Mouse (Mus musculus) liver, embryonic 16.5 days (tissue): ENCODE results near the gene Sh3yl1. TPM values are rescaled to one million over a fixed set of nuclear protein-coding genes. Genes with fewer than 3 reads are reported as not detected.

Experiments
- ATAC-seq: fragments of 200-750 bp; cut with Nextera tagmentation; 2 replicates; pipeline ENCODE4 v1.8.0; 2017; ENCODE audit warnings: low read depth, mild to moderate bottlenecking, moderate number of reproducible peaks, moderate library complexity
- H3K27ac ChIP-seq: fragments of 300-500 bp; sonication (generic); 2 replicates; pipeline ENCODE4 v1.5.1; 2014; ENCODE audit warnings: mild to moderate bottlenecking, low read length
- H3K27me3 ChIP-seq: fragments of 300-500 bp; sonication (generic); 2 replicates; pipeline ENCODE4 v1.6.1; 2014; ENCODE audit warnings: low read depth, low read length, mixed read lengths; ENCODE audit not compliant: control insufficient read depth, insufficient read depth
- H3K36me3 ChIP-seq: fragments of 300-500 bp; sonication (generic); 2 replicates; pipeline ENCODE4 v1.6.1; 2014; ENCODE audit warnings: mild to moderate bottlenecking; ENCODE audit not compliant: control insufficient read depth, insufficient read depth
- H3K4me1 ChIP-seq: fragments of 300-500 bp; sonication (generic); 2 replicates; pipeline ENCODE4 v1.6.1; 2014; ENCODE audit warnings: low read depth, low read length, mixed read lengths; ENCODE audit not compliant: control insufficient read depth
- H3K4me2 ChIP-seq: fragments of 300-500 bp; sonication (generic); 2 replicates; pipeline ENCODE4 v1.6.1; 2014; ENCODE audit warnings: low read depth, low read length, mixed read lengths
- H3K4me3 ChIP-seq: fragments of 300-500 bp; sonication (generic); 2 replicates; pipeline ENCODE4 v1.5.1; 2014; ENCODE audit warnings: low read depth, mild to moderate bottlenecking, low read length
- H3K9ac ChIP-seq: fragments of 300-500 bp; sonication (generic); 2 replicates; pipeline ENCODE4 v1.6.1; 2014; ENCODE audit warnings: low read depth, low read length
- H3K9me3 ChIP-seq: fragments of 300-500 bp; sonication (generic); replicated peaks from 2 replicates; pipeline ENCODE4 v1.6.1; 2016; ENCODE audit warnings: low read length; ENCODE audit not compliant: control insufficient read depth
- WGBS: fragments of 180-500 bp; shearing (Covaris S2); extraction: QIAGEN DNeasy Blood & Tissue Kit; methylation state at CpG from one replicate; pipeline ENCODE4 v1.1.7; 2014; ENCODE audit not compliant: insufficient replicate concordance; 5-methylcytosine and 5-hydroxymethylcytosine counted together
- polyA plus RNA-seq: library from polyadenylated mRNA; unstranded; fragments of >200 nt; fragmentation: Nextera tagmentation; extraction: Ambion mirVana; gene quantifications from 2 replicates; pipeline ENCODE4 v1.2.1, GENCODE M21; 2015

The Sh3yl1 gene
- 39.7 and 41.2 TPM in 2 replicates for polyA plus RNA-seq

- Histone ChIP-seq H3K4me3 (peak within 1 kb of the TSS; percentile 80), H3K9me3 (no peaks in the 10 kb centered on the region), H3K27ac (peak within 1 kb of the TSS; percentile 99), H3K36me3 (no peaks in the 10 kb centered on the region), H3K9ac (peak within 1 kb of the TSS; percentile 87), H3K4me1 (peaks cover 26% of the 10 kb centered on the region), H3K4me2 (peak within 1 kb of the TSS; percentile 85), H3K27me3 (no peaks in the 10 kb centered on the region)
- peak; percentile 81 for ATAC-seq
- under 1% methylated on average over 52 of the region's 52 CpGs for WGBS
Observed at GRCm38 (mm10) chr12:30911261-30912047, at the start of gene Sh3yl1, which contains the start of gene Acp1. TSS of gene Sh3yl1 (plus strand) at chr12:30911668. TSS of gene Acp1 (minus strand) at chr12:30911589.

DNA sequence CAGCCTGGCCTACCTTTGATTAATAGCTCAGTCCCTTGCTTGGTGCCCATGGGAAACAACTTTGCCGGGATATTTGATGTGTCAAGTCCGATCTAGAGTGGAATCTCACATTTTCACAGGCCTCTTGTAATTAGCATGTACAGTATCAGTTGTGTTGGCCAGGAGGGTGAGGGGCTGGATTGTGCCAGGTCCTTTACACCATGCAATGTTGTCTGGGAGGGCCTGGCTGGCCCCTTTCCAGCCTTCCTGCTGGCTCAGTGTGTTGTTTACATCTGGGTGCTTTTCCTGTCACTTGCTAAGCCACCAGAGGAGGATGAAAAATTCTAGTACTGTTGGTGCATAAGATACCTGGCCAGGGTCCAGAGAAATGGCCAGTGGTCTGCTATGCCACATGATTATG, 47.1 kb upstream of the Sh3yl1 start:
- Histone ChIP-seq H3K36me3 (no peaks in the 10 kb centered on the region), H3K9ac (no peak overlapping the region), H3K9me3 (no peaks in the 10 kb centered on the region), H3K4me3 (no peak overlapping the region), H3K4me2 (no peak overlapping the region), H3K27me3 (no peaks in the 10 kb centered on the region), H3K4me1 (no peaks in the 10 kb centered on the region), H3K27ac (no peak overlapping the region)
- WGBS: 65% methylated on average over 2 of the region's 2 CpGs
- ATAC-seq: no peak

DNA sequence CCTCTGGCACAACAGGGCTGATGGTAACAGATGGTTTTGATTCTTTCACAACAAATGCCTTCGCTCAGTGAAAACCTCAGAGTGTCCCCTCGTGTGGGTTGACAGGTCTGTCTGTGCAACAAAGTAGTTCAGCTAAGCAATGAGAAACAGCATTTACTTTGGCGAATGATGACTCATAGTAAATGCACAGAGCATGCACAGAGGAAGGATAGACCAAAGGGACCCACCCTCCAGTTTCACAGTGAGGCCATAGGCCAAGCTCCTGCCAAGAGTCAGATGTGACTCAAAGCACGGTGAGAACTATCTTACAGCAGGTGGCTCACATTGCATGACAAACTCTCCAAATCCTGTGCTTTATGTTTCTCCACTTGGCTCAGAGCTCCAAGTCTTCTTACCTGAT, 45.7 kb upstream of the Sh3yl1 start:
- Histone ChIP-seq H3K27ac (no peak overlapping the region), H3K4me3 (no peak overlapping the region), H3K4me1 (no peaks in the 10 kb centered on the region), H3K9ac (no peak overlapping the region), H3K4me2 (no peak overlapping the region), H3K36me3 (no peaks in the 10 kb centered on the region), H3K27me3 (no peaks in the 10 kb centered on the region), H3K9me3 (no peaks in the 10 kb centered on the region)
- 57% methylated on average over 4 of the region's 4 CpGs for WGBS
- ATAC-seq: no peak

GRCm38 (mm10) chr12:30879447-30879846, 32.0 kb upstream of the Sh3yl1 start:
- H3K4me1 ChIP-seq: no peaks in the 10 kb centered on the region
- H3K36me3 ChIP-seq: no peaks in the 10 kb centered on the region
- H3K9me3 ChIP-seq: no peaks in the 10 kb centered on the region
- no peak for ATAC-seq
- H3K4me3 ChIP-seq: no peak overlapping the region
- H3K4me2 ChIP-seq: no peak overlapping the region
- H3K27ac ChIP-seq: no peak overlapping the region
- H3K9ac ChIP-seq: no peak overlapping the region
- H3K27me3 ChIP-seq: peaks cover 28% of the 10 kb centered on the region
- 61% methylated on average over 6 of the region's 6 CpGs for WGBS

- WGBS: 17% methylated on average over 4 of the region's 4 CpGs
- H3K4me2 ChIP-seq: no peak overlapping the region
- H3K4me3 ChIP-seq: peak overlapping the region; percentile 29; the same call in 1 of the 2 replicates
- H3K36me3 ChIP-seq: no peaks in the 10 kb centered on the region
- no peak overlapping the region for H3K27ac ChIP-seq
- peaks cover 4% of the 10 kb centered on the region; the same call in 1 of the 2 replicates for H3K4me1 ChIP-seq
- no peak overlapping the region for H3K9ac ChIP-seq
- no peaks in the 10 kb centered on the region for H3K9me3 ChIP-seq
- no peak for ATAC-seq
- H3K27me3 ChIP-seq: peaks cover 54% of the 10 kb centered on the region
Observed at GRCm38 (mm10) chr12:30883592-30883985, 27.9 kb upstream of the Sh3yl1 start.

- H3K4me1 ChIP-seq: peaks cover 4% of the 10 kb centered on the region; the same call in 1 of the 2 replicates
- no peaks in the 10 kb centered on the region for H3K9me3 ChIP-seq
- WGBS: 1% methylated on average over 58 of the region's 58 CpGs
- no peaks in the 10 kb centered on the region for H3K36me3 ChIP-seq
- no peak within 1 kb of the TSS for H3K9ac ChIP-seq
- H3K4me2 ChIP-seq: peak within 1 kb of the TSS; percentile 28; the same call in 1 of the 2 replicates
- H3K4me3 ChIP-seq: peak within 1 kb of the TSS; percentile 29
- peaks cover 54% of the 10 kb centered on the region for H3K27me3 ChIP-seq
- no peak within 1 kb of the TSS for H3K27ac ChIP-seq
- no peak for ATAC-seq
Observed at GRCm38 (mm10) chr12:30883986-30884621, 27.4 kb upstream of the Sh3yl1 start, which contains the start of gene Alkal2. TSS of gene Alkal2 (plus strand) at chr12:30884322.

GRCm38 (mm10) chr12:30884622-30885230, 26.7 kb upstream of the Sh3yl1 start:
- H3K4me2 ChIP-seq: peak overlapping the region; percentile 28; the same call in 1 of the 2 replicates
- H3K36me3 ChIP-seq: no peaks in the 10 kb centered on the region
- ATAC-seq: no peak
- no peak overlapping the region for H3K27ac ChIP-seq
- H3K4me1 ChIP-seq: peaks cover 4% of the 10 kb centered on the region; the same call in 1 of the 2 replicates
- WGBS: 10% methylated on average over 34 of the region's 39 CpGs
- H3K27me3 ChIP-seq: peaks cover 54% of the 10 kb centered on the region
- H3K4me3 ChIP-seq: peak overlapping the region; percentile 29
- H3K9ac ChIP-seq: no peak overlapping the region
- no peaks in the 10 kb centered on the region for H3K9me3 ChIP-seq

DNA sequence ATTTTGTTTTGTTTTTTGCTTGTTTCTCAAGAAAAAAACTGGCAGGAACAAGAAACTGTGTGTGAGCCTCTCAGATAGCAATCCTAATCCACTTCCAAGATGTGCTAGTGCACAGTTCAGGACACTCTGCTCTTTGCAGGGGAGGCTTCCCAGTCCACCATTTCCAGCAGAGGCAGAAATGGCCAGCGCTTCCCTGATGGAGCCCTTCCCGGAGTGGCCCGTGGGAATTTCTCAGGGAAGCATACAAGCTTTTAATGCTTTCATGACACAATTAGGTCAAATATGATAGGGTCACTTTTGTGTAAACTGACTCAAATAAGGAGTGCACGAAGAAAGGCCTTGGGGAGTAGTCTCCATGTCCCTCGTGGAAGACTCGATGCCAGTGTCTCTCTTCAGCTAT, 25.6 kb upstream of the Sh3yl1 start:
- 65% methylated on average over 6 of the region's 6 CpGs for WGBS
- Histone ChIP-seq H3K4me2 (no peak overlapping the region), H3K27me3 (peaks cover 54% of the 10 kb centered on the region), H3K4me1 (peaks cover 6% of the 10 kb centered on the region), H3K27ac (no peak overlapping the region), H3K9ac (no peak overlapping the region), H3K9me3 (no peaks in the 10 kb centered on the region), H3K36me3 (no peaks in the 10 kb centered on the region), H3K4me3 (no peak overlapping the region)
- no peak for ATAC-seq
